Mouse (Mus musculus) MEL (cell line): Measurements from ENCODE around the gene Gdf3.

Source experiments
- CHD1 ChIP-seq: IDR thresholded peaks from 2 replicates; pipeline ENCODE4 v1.6.1; 2012; ENCODE audit warnings: low read depth, mild to moderate bottlenecking, inconsistent platforms, low read length, improper control_type of control experiment
- CTCF ChIP-seq, 3 experiments: IDR thresholded peaks in 2 of 3; conservative IDR thresholded peaks in 1 of 3; 2 replicates each; pipeline ENCODE4 v1.5.1; 2011 to 2012; ENCODE audit warnings: low read length in 3 of 3, low read depth in 2 of 3, mild to moderate bottlenecking in 2 of 3, improper control_type of control experiment in 1 of 3, inconsistent platforms in 1 of 3, mixed read lengths in 1 of 3, moderate library complexity in 1 of 3; ENCODE audit not compliant: control insufficient read depth in 1 of 3, insufficient read depth in 1 of 3, poor library complexity in 1 of 3, severe bottlenecking in 1 of 3
- EP300 ChIP-seq, 2 experiments: IDR thresholded peaks; 2 replicates each; pipeline ENCODE4 v1.6.1; 2011; ENCODE audit warnings: improper control_type of control experiment in 2 of 2, low read length in 2 of 2, low read depth in 1 of 2, mild to moderate bottlenecking in 1 of 2
- HCFC1 ChIP-seq: IDR thresholded peaks from 2 replicates; pipeline ENCODE4 v1.6.1; 2012; ENCODE audit warnings: low read depth, mild to moderate bottlenecking, inconsistent platforms, low read length, improper control_type of control experiment, moderate library complexity
- JUND ChIP-seq: IDR thresholded peaks from 2 replicates; pipeline ENCODE4 v1.6.1; 2011; ENCODE audit warnings: low read depth, mild to moderate bottlenecking, improper control_type of control experiment, low read length
- MAFK ChIP-seq: IDR thresholded peaks from 2 replicates; pipeline ENCODE4 v1.6.1; 2011; ENCODE audit warnings: low read depth, mild to moderate bottlenecking, low read length, improper control_type of control experiment, borderline replicate concordance
- MYB ChIP-seq: IDR thresholded peaks from 2 replicates; pipeline ENCODE4 v1.6.1; 2011; ENCODE audit warnings: mild to moderate bottlenecking, low read depth, low read length, improper control_type of control experiment
- POLR2A ChIP-seq, 2 experiments: IDR thresholded peaks; 2 replicates each; pipeline ENCODE4 v1.6.1; 2011 to 2012; ENCODE audit warnings: low read length in 2 of 2, mild to moderate bottlenecking in 2 of 2, control low read depth in 1 of 2, improper control_type of control experiment in 1 of 2, low read depth in 1 of 2, moderate library complexity in 1 of 2; ENCODE audit not compliant: control insufficient read depth in 1 of 2, insufficient read depth in 1 of 2, poor library complexity in 1 of 2
- POLR2AphosphoS5 ChIP-seq: IDR thresholded peaks from 2 replicates; pipeline ENCODE4 v1.6.1; 2012; ENCODE audit warnings: low read depth, borderline replicate concordance, mild to moderate bottlenecking, inconsistent platforms, low read length, moderate library complexity, mixed read lengths
- SIN3A ChIP-seq: IDR thresholded peaks from 2 replicates; pipeline ENCODE4 v1.6.1; 2012; ENCODE audit warnings: low read length, improper control_type of control experiment, inconsistent platforms
- USF1 ChIP-seq: IDR thresholded peaks from 2 replicates; pipeline ENCODE4 v1.6.1; 2014; ENCODE audit warnings: low read depth, mild to moderate bottlenecking, inconsistent platforms, low read length, improper control_type of control experiment, moderate library complexity

DNA sequence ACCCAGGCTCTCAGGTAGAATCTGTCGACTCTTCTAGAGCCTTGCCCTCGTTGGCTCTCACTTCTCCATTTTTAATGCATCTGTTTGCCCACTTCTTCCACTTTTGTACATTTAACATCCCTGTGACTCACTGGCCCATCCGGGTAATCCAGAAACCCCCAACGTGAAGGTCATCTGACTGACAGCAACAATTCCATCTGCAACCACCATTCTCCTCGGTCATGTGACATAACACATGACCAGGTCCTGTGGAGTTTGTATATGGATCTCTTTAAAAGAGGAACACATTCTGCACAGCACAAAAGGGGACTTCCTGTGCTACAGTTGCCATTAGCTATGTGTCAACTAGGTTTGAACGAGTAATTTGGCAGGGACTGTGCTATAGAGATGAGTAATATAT is 44.4 kb upstream of the Gdf3 start:
- TF ChIP-seq POLR2A (IDR thresholded peaks at IDR 0.05; ENCODE audit: control insufficient read depth in 1 of 2, insufficient read depth in 1 of 2, low read depth in 1 of 2, low read length in 2 of 2, poor library complexity in 1 of 2) (no peak), SIN3A (no peak), CTCF (IDR thresholded peaks at IDR 0.05 in 2 of 3, conservative IDR thresholded peaks at IDR 0.05 in 1 of 3; ENCODE audit: control insufficient read depth in 1 of 3, insufficient read depth in 1 of 3, low read depth in 2 of 3, low read length in 3 of 3, poor library complexity in 1 of 3, severe bottlenecking in 1 of 3) (no peak), USF1 (peak; percentile 75), POLR2AphosphoS5 (no peak), HCFC1 (no peak), CHD1 (no peak), MAFK (no peak), MYB (no peak), EP300 (IDR thresholded peaks at IDR 0.05; ENCODE audit: low read depth in 1 of 2, low read length in 2 of 2) (no peak), JUND (no peak)
